Mouse (Mus musculus): ENCODE data around the gene Scnn1g.

- no peak for TF ChIP-seq CTCF (IDR thresholded peaks at IDR 0.05; ENCODE audit: low read depth, low read length)
- no peak for TF ChIP-seq GATA1 (IDR thresholded peaks at IDR 0.05; ENCODE audit: borderline replicate concordance, low read length)
Observed at GRCm38 (mm10) chr7:121705051-121705450, 29.2 kb upstream of the Scnn1g start.
